Mouse (Mus musculus): ENCODE data around the gene Kmt5a.
A peak's percentile ranks its signal among the peaks of the same experiment; 100 is the strongest.

Kmt5a gene

GRCm38 (mm10) chr5:124439447-124440093 is at the start of gene Kmt5a:
Gene Kmt5a (plus strand): TSS chr5:124439930.
- DNase-seq (ENCODE audit: low read depth, low spot score): peak; percentile 80

- no peak for DNase-seq (ENCODE audit: low read depth, low spot score)
These were observed 47.3 kb upstream of the Kmt5a start for GRCm38 (mm10) chr5:124392412-124392811.

- DNase-seq (ENCODE audit: low read depth, low spot score): no peak
These were observed 46.0 kb upstream of the Kmt5a start for GRCm38 (mm10) chr5:124393726-124394125.

- no peak for DNase-seq (ENCODE audit: low read depth, low spot score)
These were observed 28.9 kb upstream of the Kmt5a start for GRCm38 (mm10) chr5:124410808-124411207.

GRCm38 (mm10) chr5:124412163-124412562 is 27.6 kb upstream of the Kmt5a start:
- no peak for DNase-seq (ENCODE audit: low read depth, low spot score)

- DNase-seq (ENCODE audit: low read depth, low spot score): no peak
These were observed 20.8 kb upstream of the Kmt5a start for GRCm38 (mm10) chr5:124418903-124419302.

- DNase-seq (ENCODE audit: low read depth, low spot score): no peak
These were observed 17.9 kb upstream of the Kmt5a start for GRCm38 (mm10) chr5:124421786-124422185.

- DNase-seq (ENCODE audit: low read depth, low spot score): no peak
These were observed 15.5 kb upstream of the Kmt5a start for GRCm38 (mm10) chr5:124424200-124424722.

- no peak for DNase-seq (ENCODE audit: low read depth, low spot score)
These were observed 14.9 kb upstream of the Kmt5a start for GRCm38 (mm10) chr5:124424723-124425411.

- DNase-seq (ENCODE audit: low read depth, low spot score): peak; percentile 91
These were observed 14.1 kb upstream of the Kmt5a start, which contains the start of gene Sbno1 for GRCm38 (mm10) chr5:124425412-124426259. Gene Sbno1 (minus strand): TSS chr5:124426001.

- no peak for DNase-seq (ENCODE audit: low read depth, low spot score)
These were observed 13.2 kb upstream of the Kmt5a start for GRCm38 (mm10) chr5:124426475-124427071.

- no peak for DNase-seq (ENCODE audit: low read depth, low spot score)
These were observed 7.2 kb upstream of the Kmt5a start for GRCm38 (mm10) chr5:124432398-124433012.

- no peak for DNase-seq (ENCODE audit: low read depth, low spot score)
These were observed 6.7 kb upstream of the Kmt5a start for GRCm38 (mm10) chr5:124433048-124433447.

GRCm38 (mm10) chr5:124438229-124438628 is 1.5 kb upstream of the Kmt5a start:
- no peak for DNase-seq (ENCODE audit: low read depth, low spot score)

- DNase-seq (ENCODE audit: low read depth, low spot score): no peak
These were observed 984 bp upstream of the Kmt5a start for GRCm38 (mm10) chr5:124438746-124439145.

- DNase-seq (ENCODE audit: low read depth, low spot score): no peak
These were observed 468 bp downstream of the Kmt5a start for GRCm38 (mm10) chr5:124440094-124440701.

- no peak for DNase-seq (ENCODE audit: low read depth, low spot score)
These were observed 2.9 kb downstream of the Kmt5a start for GRCm38 (mm10) chr5:124442628-124443027.

- DNase-seq (ENCODE audit: low read depth, low spot score): no peak
These were observed 4.5 kb downstream of the Kmt5a start for GRCm38 (mm10) chr5:124444208-124444607.

GRCm38 (mm10) chr5:124444661-124445561 is 5.2 kb downstream of the Kmt5a start:
- DNase-seq (ENCODE audit: low read depth, low spot score): no peak
